Comparison of ENCODE assay signal across 9 mouse cellular contexts in genomic region chr4:58278368-58278767, GRCm38 (mm10). TPM values are rescaled to one million over a fixed set of nuclear protein-coding genes. Genes with fewer than 3 reads are reported as not detected.
DNase-seq lines count a peak whose midpoint lies in the region; ATAC-seq lines count a peak whose summit lies in the region.
"Had no signal": no experiment of that assay in that cellular context is flagged by ENCODE, and none has a peak within 500 bp of the region (broad histone marks: within the 10 kb centered on the region; RNA-seq: fewer than 3 reads in every experiment).

No protein-coding gene starts in this region.

- H3K36me3 ChIP-seq in heart, embryonic 14.5 days (ENCODE audit: control insufficient read depth, insufficient read depth, low read length) = no peaks in the 10 kb centered on the region
- H3K36me3 ChIP-seq in midbrain, embryonic 14.5 days (ENCODE audit: control insufficient read depth, insufficient read depth, low read length) = no peaks in the 10 kb centered on the region
- H3K36me3 ChIP-seq: liver, embryonic 12.5 days had no signal

- H3K27me3 ChIP-seq in heart, embryonic 14.5 days (ENCODE audit: control insufficient read depth, insufficient read depth, low read length) = no peaks in the 10 kb centered on the region
- H3K27me3 ChIP-seq in midbrain, embryonic 14.5 days (ENCODE audit: control insufficient read depth, insufficient read depth, low read length) = no peaks in the 10 kb centered on the region
- H3K27me3 ChIP-seq: liver, embryonic 12.5 days had no signal

- no peaks in the 10 kb centered on the region for H3K4me1 ChIP-seq in heart, embryonic 14.5 days (ENCODE audit: control insufficient read depth in 2 of 2, insufficient read depth in 2 of 2, low read length in 2 of 2)
- no peaks in the 10 kb centered on the region for H3K4me1 ChIP-seq in midbrain, embryonic 14.5 days (ENCODE audit: control insufficient read depth, insufficient read depth, low read length)
- H3K4me1 ChIP-seq: liver, embryonic 12.5 days had no signal

- H3K9me3 ChIP-seq in heart, embryonic 14.5 days (ENCODE audit: control insufficient read depth, low read length) = no peaks in the 10 kb centered on the region
- H3K9me3 ChIP-seq in midbrain, embryonic 14.5 days (ENCODE audit: control insufficient read depth, low read length) = no peaks in the 10 kb centered on the region
- H3K9me3 ChIP-seq: liver, embryonic 12.5 days had no signal

- H3K4me3 ChIP-seq in heart, embryonic 14.5 days (ENCODE audit: control insufficient read depth in 1 of 2, insufficient read depth in 1 of 2, low read depth in 1 of 2, low read length in 2 of 2) = no peak overlapping the region
- H3K4me3 ChIP-seq in midbrain, embryonic 14.5 days (replicated peaks; ENCODE audit: low read depth, low read length) = no peak overlapping the region
- H3K4me3 ChIP-seq: liver, embryonic 12.5 days had no signal

- no peak overlapping the region for H3K27ac ChIP-seq in heart, embryonic 14.5 days (replicated peaks in 1 of 2; ENCODE audit: control insufficient read depth in 1 of 2, insufficient read depth in 1 of 2, low read depth in 2 of 2, low read length in 2 of 2)
- no peak overlapping the region for H3K27ac ChIP-seq in midbrain, embryonic 14.5 days (replicated peaks; ENCODE audit: low read depth, low read length)
- H3K27ac ChIP-seq: liver, embryonic 12.5 days had no signal

- H3K9ac ChIP-seq in heart, embryonic 14.5 days (ENCODE audit: low read length) = no peak overlapping the region
- no peak overlapping the region for H3K9ac ChIP-seq in midbrain, embryonic 14.5 days (replicated peaks; ENCODE audit: low read length)
- H3K9ac ChIP-seq: liver, embryonic 12.5 days had no signal

- H3K4me2 ChIP-seq in heart, embryonic 14.5 days (ENCODE audit: low read length) = no peak overlapping the region
- H3K4me2 ChIP-seq in midbrain, embryonic 14.5 days (ENCODE audit: low read length) = no peak overlapping the region
- H3K4me2 ChIP-seq: liver, embryonic 12.5 days had no signal

- ATAC-seq in heart, embryonic 14.5 days (ENCODE audit: insufficient number of reproducible peaks, insufficient read depth, low FRiP score, low read depth) = peak; percentile 59; the same call in 1 of the 2 replicates
- no peak for ATAC-seq in midbrain, embryonic 14.5 days (ENCODE audit: low FRiP score, low TSS enrichment)
- ATAC-seq: liver, embryonic 12.5 days had no signal

- intact Hi-C loops in left cerebral cortex, postnatal 25 days (cut with DNase I) = loop anchor here (10.0 kb wide), 1 partner anchor 146 kb away; no protein-coding TSS in a partner anchor

- WGBS in heart, embryonic 14.5 days = 72% methylated on average over 6 of the region's 6 CpGs
- WGBS in midbrain, embryonic 14.5 days = 91% methylated on average over 6 of the region's 6 CpGs

- peak; percentile 63 for DNase-seq in NIH3T3 (ENCODE audit: low read depth)
- DNase-seq in adrenal gland, adult 2 months = peak; percentile 52
- DNase-seq in kidney, postnatal 36 days = peak; percentile 21 to 38
- no peak for DNase-seq in left cerebral cortex, postnatal 25 days (ENCODE audit: low spot score in 2 of 2)
- DNase-seq in midbrain, embryonic 14.5 days = no peak
- DNase-seq in cerebellum, postnatal 25 days = no peak

RNA-seq across cellular contexts. Expression of gene Musk, which starts 7.4 kb away (rescaled TPM):
- under 1 TPM; 0.32 to 0.83 TPM for total RNA-seq in adrenal gland, adult 2 months (2021)
- 0.04 and 0.16 TPM in 2 replicates for polyA plus RNA-seq in adrenal gland, adult 2 months (2012; rRNA removed)
- polyA plus RNA-seq in heart, embryonic 14.5 days (2014; fragmentation: Nextera tagmentation; extraction: Ambion mirVana) = not detected in 2 replicates
- total RNA-seq in left cerebral cortex, postnatal 25 days (2021) = 1 to 10 TPM; 2.1 to 2.3 TPM
- polyA plus RNA-seq in midbrain, embryonic 14.5 days (2014; fragmentation: Nextera tagmentation; extraction: Ambion mirVana) = not detected in 2 replicates
- polyA plus RNA-seq: spleen, adult 2 months had no signal

Comparison
In these comparisons a context has a peak if more than half of its experiments do, and no peak if none do; other contexts are left out.
1. DNase-seq: peak in NIH3T3 (single experiment), adrenal gland, adult 2 months (single experiment) and kidney, postnatal 36 days (2 of 2); none in left cerebral cortex, postnatal 25 days (0 of 2), midbrain, embryonic 14.5 days (single experiment) and cerebellum, postnatal 25 days (0 of 2).